Mouse (Mus musculus): ENCODE measurements around the gene Sun1. TPM values are rescaled to one million over a fixed set of nuclear protein-coding genes. Genes with fewer than 3 reads are reported as not detected.

Sun1 gene
- polyA plus RNA-seq, 1 experiment from 2014 or later, result 43.9 TPM

DNA sequence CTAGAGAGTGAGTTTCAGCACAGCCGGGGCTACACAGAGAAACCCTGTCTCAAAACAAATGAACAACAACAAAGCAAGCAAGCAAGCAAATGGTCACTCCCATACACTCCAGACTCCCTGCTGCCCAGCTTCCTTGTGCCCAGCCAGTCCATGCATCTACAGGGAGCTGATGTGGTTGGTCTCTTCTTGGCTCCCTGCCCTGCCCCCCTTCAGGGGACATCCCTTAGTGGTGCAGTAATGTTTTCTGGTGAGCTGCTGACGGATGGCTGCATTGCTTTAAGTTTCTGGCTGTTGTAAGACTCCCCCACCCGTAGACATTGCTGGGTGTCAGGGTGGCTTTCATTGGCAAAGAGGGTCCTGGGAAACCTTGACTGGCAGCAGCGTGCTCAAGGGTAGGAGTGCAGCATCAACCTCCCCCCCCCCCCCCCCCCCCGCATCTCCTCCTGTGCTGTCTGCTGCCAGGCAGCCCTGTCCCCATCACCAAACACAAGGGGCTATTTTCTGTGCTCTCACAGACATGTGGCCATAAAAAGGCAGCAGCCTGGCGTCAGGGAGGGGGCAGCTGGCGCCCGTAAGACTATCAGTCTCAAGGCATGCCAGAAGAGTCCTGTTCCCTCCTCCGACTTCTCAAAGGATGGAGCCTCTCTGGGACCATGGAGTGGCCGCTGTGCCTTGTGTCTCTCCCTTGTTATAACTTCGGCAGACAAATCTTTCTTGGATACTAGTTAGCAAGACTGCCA is 81.1 kb downstream of the Sun1 start:
- Histone ChIP-seq H3K4me3 (no peak overlapping the region), H3K4me2 (no peak overlapping the region), H3K36me3 (ENCODE audit: poor library complexity, severe bottlenecking) (no peaks in the 10 kb centered on the region), H3K27ac (no peak overlapping the region), H3K4me1 (no peaks in the 10 kb centered on the region), H3K9me3 (replicated peaks) (no peaks in the 10 kb centered on the region), H3K9ac (no peak overlapping the region), H3K27me3 (no peaks in the 10 kb centered on the region; the same call in 1 of the 2 replicates)
- 65% methylated on average over 11 of the region's 11 CpGs for WGBS
- ATAC-seq, result peak; percentile 27; the same call in 1 of the 2 replicates

GRCm38 (mm10) chr5:139282191-139282590 is 81.8 kb downstream of the Sun1 start:
- Histone ChIP-seq H3K4me2 (no peak overlapping the region; the same call in 1 of the 2 replicates), H3K27ac (no peak overlapping the region), H3K9me3 (replicated peaks) (no peaks in the 10 kb centered on the region), H3K9ac (no peak overlapping the region), H3K4me3 (no peak overlapping the region), H3K36me3 (ENCODE audit: poor library complexity, severe bottlenecking) (no peaks in the 10 kb centered on the region), H3K4me1 (no peaks in the 10 kb centered on the region), H3K27me3 (no peaks in the 10 kb centered on the region; the same call in 1 of the 2 replicates)
- ATAC-seq, result peak; percentile 61; the same call in 1 of the 2 replicates
- WGBS, result 5% methylated on average over 15 of the region's 15 CpGs

GRCm38 (mm10) chr5:139283460-139284180 is 83.2 kb downstream of the Sun1 start:
- 94% methylated on average over 14 of the region's 14 CpGs for WGBS
- H3K4me3 ChIP-seq, result no peak overlapping the region
- no peaks in the 10 kb centered on the region for H3K4me1 ChIP-seq
- H3K9ac ChIP-seq, result no peak overlapping the region
- no peaks in the 10 kb centered on the region; the same call in 1 of the 2 replicates for H3K27me3 ChIP-seq
- H3K27ac ChIP-seq, result no peak overlapping the region
- ATAC-seq, result no peak
- H3K36me3 ChIP-seq (ENCODE audit: poor library complexity, severe bottlenecking), result no peaks in the 10 kb centered on the region
- no peaks in the 10 kb centered on the region for H3K9me3 ChIP-seq (replicated peaks)
- H3K4me2 ChIP-seq, result no peak overlapping the region

- 55% methylated on average over 8 of the region's 8 CpGs for WGBS
Measured at GRCm38 (mm10) chr5:139285383-139286067, 85.1 kb downstream of the Sun1 start.

GRCm38 (mm10) chr5:139286142-139286941 is 85.9 kb downstream of the Sun1 start:
- ATAC-seq, result no peak
- no peak overlapping the region for H3K27ac ChIP-seq
- no peak overlapping the region for H3K4me2 ChIP-seq
- H3K9ac ChIP-seq, result no peak overlapping the region
- WGBS, result 76% methylated on average over 14 of the region's 14 CpGs
- H3K4me1 ChIP-seq, result no peaks in the 10 kb centered on the region
- no peak overlapping the region for H3K4me3 ChIP-seq
- no peaks in the 10 kb centered on the region for H3K27me3 ChIP-seq
- no peaks in the 10 kb centered on the region for H3K36me3 ChIP-seq (ENCODE audit: poor library complexity, severe bottlenecking)
- H3K9me3 ChIP-seq (replicated peaks), result no peaks in the 10 kb centered on the region

More at GRCm38 (mm10) chr5:139285383-139286067, 85.1 kb downstream of the Sun1 start:
- no peaks in the 10 kb centered on the region for H3K9me3 ChIP-seq (replicated peaks)
- H3K27me3 ChIP-seq, result no peaks in the 10 kb centered on the region
- H3K4me3 ChIP-seq, result no peak overlapping the region
- H3K36me3 ChIP-seq (ENCODE audit: poor library complexity, severe bottlenecking), result no peaks in the 10 kb centered on the region
- no peak for ATAC-seq
- H3K27ac ChIP-seq, result no peak overlapping the region
- no peak overlapping the region for H3K4me2 ChIP-seq
- H3K4me1 ChIP-seq, result no peaks in the 10 kb centered on the region
- H3K9ac ChIP-seq, result no peak overlapping the region

- Histone ChIP-seq H3K27me3 (no peaks in the 10 kb centered on the region), H3K9ac (no peak overlapping the region), H3K4me1 (no peaks in the 10 kb centered on the region), H3K9me3 (replicated peaks) (no peaks in the 10 kb centered on the region), H3K27ac (no peak overlapping the region), H3K4me2 (no peak overlapping the region), H3K36me3 (ENCODE audit: poor library complexity, severe bottlenecking) (no peaks in the 10 kb centered on the region), H3K4me3 (no peak overlapping the region)
- no peak for ATAC-seq
- WGBS, result 92% methylated on average over 5 of the region's 5 CpGs
Measured at GRCm38 (mm10) chr5:139287099-139287498, 86.7 kb downstream of the Sun1 start.

DNA sequence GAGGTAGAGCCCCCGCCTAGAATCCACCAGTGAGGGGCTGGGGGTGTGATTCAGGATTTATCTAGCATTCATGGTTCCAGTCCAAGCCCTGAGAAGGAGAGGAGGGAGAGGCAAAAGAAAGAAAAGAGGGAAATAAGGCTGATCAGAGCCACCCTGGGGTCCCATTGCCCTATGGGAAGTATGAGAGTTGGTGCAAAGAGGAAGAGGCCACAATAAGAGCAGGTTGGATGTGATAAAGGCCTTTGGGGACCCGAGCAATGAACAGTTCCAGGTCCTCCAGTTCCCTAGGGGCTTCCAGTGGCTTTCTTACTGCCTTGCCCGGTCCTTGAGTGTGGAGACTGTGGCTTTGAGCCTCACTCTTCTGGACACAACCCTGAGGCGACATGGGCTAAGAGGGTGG is 87.3 kb downstream of the Sun1 start:
- WGBS, result 93% methylated on average over 4 of the region's 4 CpGs
- no peaks in the 10 kb centered on the region for H3K9me3 ChIP-seq (replicated peaks)
- no peak overlapping the region for H3K4me3 ChIP-seq
- no peaks in the 10 kb centered on the region for H3K4me1 ChIP-seq
- H3K27ac ChIP-seq, result no peak overlapping the region
- no peaks in the 10 kb centered on the region for H3K27me3 ChIP-seq
- ATAC-seq, result no peak
- H3K36me3 ChIP-seq (ENCODE audit: poor library complexity, severe bottlenecking), result no peaks in the 10 kb centered on the region
- no peak overlapping the region for H3K4me2 ChIP-seq
- no peak overlapping the region for H3K9ac ChIP-seq

DNA sequence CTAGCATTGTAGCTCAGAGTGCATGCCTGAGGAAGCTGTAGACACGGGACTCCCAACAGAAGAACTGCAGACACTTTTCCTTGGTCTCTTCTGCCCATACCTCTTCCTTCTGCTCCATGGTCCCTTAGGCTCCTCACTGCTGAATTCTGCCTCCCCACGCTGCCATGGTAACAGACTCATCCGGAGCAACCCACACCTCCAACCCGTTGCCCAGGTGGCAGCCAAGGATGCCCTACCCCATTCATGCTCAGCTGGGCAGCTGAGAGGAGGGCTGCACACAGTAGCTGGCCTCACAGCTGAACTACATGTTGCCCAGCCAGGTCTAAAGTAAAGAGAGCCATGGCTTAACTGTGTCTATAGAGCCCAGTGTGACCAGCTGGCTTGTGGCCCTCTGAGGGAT is 88.2 kb downstream of the Sun1 start:
- Histone ChIP-seq H3K4me3 (no peak overlapping the region), H3K9me3 (replicated peaks) (no peaks in the 10 kb centered on the region), H3K4me2 (no peak overlapping the region), H3K4me1 (no peaks in the 10 kb centered on the region), H3K27ac (no peak overlapping the region), H3K27me3 (no peaks in the 10 kb centered on the region), H3K9ac (no peak overlapping the region), H3K36me3 (ENCODE audit: poor library complexity, severe bottlenecking) (no peaks in the 10 kb centered on the region)
- WGBS, result 78% methylated on average over 4 of the region's 4 CpGs
- ATAC-seq, result no peak

DNA sequence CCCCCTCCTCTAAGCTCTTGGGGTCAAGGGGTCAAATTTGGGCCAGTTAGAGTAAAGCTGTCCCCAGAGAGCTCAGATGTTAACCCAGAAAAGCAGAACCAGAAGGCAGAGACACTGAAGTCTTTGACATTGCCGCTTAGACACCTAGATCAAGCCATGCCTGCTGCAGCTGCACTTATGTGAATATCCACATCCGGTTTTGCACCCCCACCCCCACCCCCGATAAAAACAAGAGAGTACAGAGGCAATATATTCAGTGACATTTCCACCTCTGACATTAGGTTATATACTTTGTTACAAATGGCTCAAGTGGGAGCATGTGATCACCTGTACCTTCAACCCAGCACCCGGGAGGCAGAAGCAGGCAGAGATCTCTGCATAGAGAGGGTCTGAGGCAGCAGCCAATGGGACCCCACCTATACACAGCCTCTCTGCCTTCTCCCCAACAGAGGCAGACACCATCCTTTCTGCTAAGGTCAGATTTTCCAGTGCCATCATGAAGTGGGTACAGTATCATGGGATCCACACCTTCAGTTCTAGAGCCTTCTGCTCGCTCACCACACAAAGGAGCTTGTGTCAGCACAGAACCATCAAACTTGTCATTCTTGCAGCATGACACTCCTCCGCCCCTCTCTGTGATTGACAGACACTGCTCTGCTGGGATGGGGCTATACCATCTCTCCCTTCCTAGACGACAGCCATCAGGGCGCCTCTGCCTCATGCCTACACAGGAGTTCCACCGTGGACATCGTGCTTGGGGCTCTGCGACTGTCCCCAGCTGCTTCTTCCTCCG is 90.2 kb downstream of the Sun1 start:
- H3K4me3 ChIP-seq, result no peak overlapping the region
- no peak overlapping the region for H3K4me2 ChIP-seq
- no peaks in the 10 kb centered on the region for H3K27me3 ChIP-seq
- no peak overlapping the region for H3K27ac ChIP-seq
- no peaks in the 10 kb centered on the region for H3K36me3 ChIP-seq (ENCODE audit: poor library complexity, severe bottlenecking)
- WGBS, result 88% methylated on average over 12 of the region's 12 CpGs
- no peaks in the 10 kb centered on the region for H3K9me3 ChIP-seq (replicated peaks)
- H3K9ac ChIP-seq, result no peak overlapping the region
- ATAC-seq, result no peak
- H3K4me1 ChIP-seq, result no peaks in the 10 kb centered on the region

DNA sequence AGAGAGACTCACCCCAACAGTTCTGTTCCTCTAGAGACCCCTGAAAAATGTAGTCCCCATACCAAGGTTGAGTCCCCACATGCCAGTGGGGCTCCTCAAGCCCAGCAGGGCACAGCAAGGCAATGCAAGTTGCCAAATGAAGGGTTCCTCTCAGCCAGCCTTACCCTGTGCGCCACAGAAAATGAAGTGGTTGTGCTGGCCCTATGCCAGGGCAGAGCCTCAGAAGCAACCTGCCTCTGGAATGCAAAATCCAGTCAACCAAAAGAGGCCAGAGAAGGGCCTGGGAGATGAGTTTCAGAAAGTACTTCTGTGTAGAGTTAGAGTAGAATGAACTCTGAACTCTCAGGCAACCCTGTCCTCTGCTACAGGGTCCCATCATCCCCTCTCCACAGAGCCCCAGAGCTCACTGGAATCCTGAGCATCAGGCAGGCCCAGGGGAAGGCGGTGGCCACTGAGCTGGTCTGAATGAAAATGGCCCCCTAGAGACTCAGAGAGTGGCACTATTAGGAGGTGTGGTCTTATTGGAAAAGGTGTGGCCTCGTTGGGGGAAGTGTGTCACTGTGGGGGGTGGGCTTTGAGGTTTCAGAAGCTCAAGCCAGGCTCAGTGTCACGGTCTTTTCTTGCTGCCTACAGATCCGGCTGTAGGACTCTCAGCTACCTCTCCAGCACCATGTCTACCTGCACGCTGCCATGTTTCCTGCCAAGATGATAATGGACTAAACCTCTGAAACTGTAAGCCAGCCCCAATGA is 91.5 kb downstream of the Sun1 start:
- Histone ChIP-seq H3K9ac (no peak overlapping the region), H3K4me3 (no peak overlapping the region), H3K27me3 (no peaks in the 10 kb centered on the region), H3K4me1 (no peaks in the 10 kb centered on the region), H3K36me3 (ENCODE audit: poor library complexity, severe bottlenecking) (no peaks in the 10 kb centered on the region), H3K9me3 (replicated peaks) (no peaks in the 10 kb centered on the region), H3K4me2 (no peak overlapping the region), H3K27ac (no peak overlapping the region)
- ATAC-seq, result no peak
- WGBS, result 66% methylated on average over 6 of the region's 6 CpGs
